Mouse (Mus musculus): ENCODE measurements around the gene Ptprt. TPM values are rescaled to one million over a fixed set of nuclear protein-coding genes. Genes with fewer than 3 reads are reported as not detected.
A peak's percentile ranks its signal among the peaks of the same experiment; 100 is the strongest.
"Not testable (repeated sequence)": the region's sequence is repeated elsewhere in the genome, so short reads cannot be mapped to it uniquely, and the experiment has no call there.

The Ptprt gene
- polyA plus RNA-seq, 1 experiment from 2014 or later = 4.6 TPM

DNA sequence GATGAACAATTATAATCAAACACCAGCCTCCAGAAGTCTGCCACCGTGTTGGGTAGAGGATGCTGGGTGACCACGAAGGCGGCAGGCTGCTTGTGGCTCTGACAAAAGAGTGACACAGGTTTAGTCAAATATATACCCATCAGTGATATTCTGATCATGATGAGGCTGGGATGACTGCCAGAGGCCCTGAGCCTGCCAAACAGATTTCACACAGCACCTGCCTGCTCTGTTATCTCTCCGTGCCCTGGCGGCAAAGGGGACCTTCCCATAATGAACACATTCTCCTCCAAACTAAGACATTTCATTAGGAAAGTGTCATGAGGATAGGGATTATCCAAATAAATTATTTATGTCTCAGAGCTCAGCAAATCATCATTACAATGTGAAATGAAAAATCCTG is 1113.6 kb downstream of the Ptprt start:
- Histone ChIP-seq H3K4me3 (ENCODE audit: low read length) (no peak overlapping the region), H3K27me3 (ENCODE audit: control insufficient read depth, insufficient read depth, low read length) (no peaks in the 10 kb centered on the region), H3K4me1 (ENCODE audit: control insufficient read depth, insufficient read depth, low read length) (no peaks in the 10 kb centered on the region), H3K4me2 (replicated peaks; ENCODE audit: low read depth, low read length) (no peak overlapping the region), H3K36me3 (ENCODE audit: control insufficient read depth, insufficient read depth, low read length) (no peaks in the 10 kb centered on the region), H3K9ac (ENCODE audit: low read depth, low read length) (no peak overlapping the region), H3K9me3 (ENCODE audit: control insufficient read depth, low read length) (no peaks in the 10 kb centered on the region), H3K27ac (ENCODE audit: low read depth, low read length) (no peak overlapping the region)
- 90% methylated on average over 5 of the region's 5 CpGs for WGBS
- ATAC-seq (ENCODE audit: low FRiP score, low TSS enrichment) = no peak

DNA sequence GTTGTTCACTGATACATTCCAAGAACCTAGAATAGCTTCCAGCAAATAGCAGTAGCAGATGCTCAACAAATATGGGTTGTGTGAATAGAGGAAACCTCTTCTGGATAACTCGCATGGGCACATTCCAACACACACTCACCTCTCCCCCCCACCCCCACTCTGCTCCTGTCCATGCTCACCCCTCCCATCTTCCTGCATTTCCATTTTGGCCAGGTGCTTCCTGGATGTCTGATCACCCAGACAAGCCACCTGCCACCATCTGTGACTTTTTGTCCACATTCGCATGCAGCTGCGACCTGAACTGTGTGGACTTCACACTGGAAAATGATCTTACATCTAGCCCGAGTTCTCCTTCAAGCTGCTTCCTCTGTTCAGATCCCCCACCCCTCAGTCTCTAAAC is 1115.5 kb downstream of the Ptprt start:
- Histone ChIP-seq H3K9me3 (ENCODE audit: control insufficient read depth, low read length) (no peaks in the 10 kb centered on the region), H3K9ac (ENCODE audit: low read depth, low read length) (no peak overlapping the region), H3K4me1 (ENCODE audit: control insufficient read depth, insufficient read depth, low read length) (no peaks in the 10 kb centered on the region), H3K4me3 (ENCODE audit: low read length) (no peak overlapping the region), H3K27ac (ENCODE audit: low read depth, low read length) (no peak overlapping the region), H3K36me3 (ENCODE audit: control insufficient read depth, insufficient read depth, low read length) (no peaks in the 10 kb centered on the region), H3K27me3 (ENCODE audit: control insufficient read depth, insufficient read depth, low read length) (no peaks in the 10 kb centered on the region), H3K4me2 (replicated peaks; ENCODE audit: low read depth, low read length) (no peak overlapping the region)
- no peak for ATAC-seq (ENCODE audit: low FRiP score, low TSS enrichment)
- 67% methylated on average over 4 of the region's 4 CpGs for WGBS

DNA sequence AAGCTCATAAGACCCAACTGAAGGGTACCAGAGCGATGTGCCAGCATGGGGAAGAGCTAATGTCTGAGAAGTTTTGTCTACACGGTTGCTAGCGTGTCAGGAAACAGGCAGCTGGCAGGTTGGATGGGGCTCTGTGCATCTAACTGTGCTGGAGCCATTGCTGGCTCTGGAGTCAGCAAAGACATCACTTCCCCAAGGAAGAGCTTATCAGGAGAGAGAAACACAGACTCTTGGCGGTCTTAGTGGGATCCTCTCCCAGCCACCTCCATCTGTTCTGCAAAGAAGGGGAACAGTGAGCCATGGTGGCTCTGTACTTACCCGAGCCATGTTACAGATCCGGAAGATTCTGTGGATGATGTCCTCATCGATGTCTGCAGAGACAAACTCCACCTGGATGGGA is 1126.8 kb downstream of the Ptprt start:
- Histone ChIP-seq H3K27me3 (ENCODE audit: control insufficient read depth, insufficient read depth, low read length) (no peaks in the 10 kb centered on the region), H3K4me2 (replicated peaks; ENCODE audit: low read depth, low read length) (no peak overlapping the region), H3K4me3 (ENCODE audit: low read length) (no peak overlapping the region), H3K9ac (ENCODE audit: low read depth, low read length) (no peak overlapping the region), H3K27ac (ENCODE audit: low read depth, low read length) (no peak overlapping the region), H3K9me3 (ENCODE audit: control insufficient read depth, low read length) (no peaks in the 10 kb centered on the region), H3K36me3 (ENCODE audit: control insufficient read depth, insufficient read depth, low read length) (no peaks in the 10 kb centered on the region), H3K4me1 (ENCODE audit: control insufficient read depth, insufficient read depth, low read length) (no peaks in the 10 kb centered on the region)
- ATAC-seq (ENCODE audit: low FRiP score, low TSS enrichment) = no peak
- whole genome bisulfite sequencing = 92% methylated on average over 7 of the region's 7 CpGs

DNA sequence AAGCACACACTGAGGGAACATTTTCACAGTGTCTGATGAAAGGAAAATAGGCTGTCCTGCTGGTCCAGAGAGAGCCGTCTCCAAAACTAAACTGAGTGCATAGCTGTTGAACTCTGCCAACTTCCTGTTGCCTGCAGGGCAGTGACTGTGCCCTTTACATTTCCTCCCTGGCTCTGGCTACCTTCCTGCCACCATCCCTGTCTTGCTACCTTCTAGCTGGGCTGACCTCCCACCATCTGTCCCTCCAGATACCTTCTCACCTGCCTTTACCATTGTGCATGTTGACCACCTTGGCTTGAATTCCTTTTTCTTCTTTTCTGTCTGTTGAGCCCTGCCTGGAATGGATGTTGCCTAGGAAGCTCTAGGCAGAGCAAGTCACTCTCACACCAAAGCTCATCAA is 1133.8 kb downstream of the Ptprt start:
- no peaks in the 10 kb centered on the region for H3K27me3 ChIP-seq (ENCODE audit: control insufficient read depth, insufficient read depth, low read length)
- no peaks in the 10 kb centered on the region for H3K4me1 ChIP-seq (ENCODE audit: control insufficient read depth, insufficient read depth, low read length)
- H3K4me3 ChIP-seq (ENCODE audit: low read length) = no peak overlapping the region
- no peak overlapping the region for H3K9ac ChIP-seq (ENCODE audit: low read depth, low read length)
- H3K9me3 ChIP-seq (ENCODE audit: control insufficient read depth, low read length) = no peaks in the 10 kb centered on the region
- 70% methylated on average over 1 of the region's 1 CpGs for WGBS
- no peak overlapping the region for H3K4me2 ChIP-seq (replicated peaks; ENCODE audit: low read depth, low read length)
- ATAC-seq (ENCODE audit: low FRiP score, low TSS enrichment) = no peak
- H3K36me3 ChIP-seq (ENCODE audit: control insufficient read depth, insufficient read depth, low read length) = no peaks in the 10 kb centered on the region
- no peak overlapping the region for H3K27ac ChIP-seq (ENCODE audit: low read depth, low read length)

DNA sequence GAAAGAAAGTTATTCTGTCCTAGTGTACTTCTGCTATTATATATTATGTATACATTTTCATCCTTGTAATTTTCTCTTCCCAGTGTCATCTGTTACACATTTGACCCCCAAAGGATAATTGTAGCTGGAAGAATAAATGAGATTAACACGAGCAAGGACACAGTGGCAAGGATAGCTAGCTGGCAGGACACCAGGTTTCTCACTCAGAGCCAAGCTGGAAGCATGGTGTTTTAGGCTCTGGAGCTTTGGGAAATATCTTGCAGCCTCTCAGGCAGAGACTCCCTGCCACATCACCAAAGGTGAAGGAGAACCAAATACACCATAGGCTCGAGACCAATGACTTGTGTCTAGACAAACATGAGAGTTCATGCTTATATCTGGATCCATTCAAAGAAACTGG is 1141.3 kb downstream of the Ptprt start:
- Histone ChIP-seq H3K36me3 (ENCODE audit: control insufficient read depth, insufficient read depth, low read length) (no peaks in the 10 kb centered on the region), H3K4me2 (replicated peaks; ENCODE audit: low read depth, low read length) (no peak overlapping the region), H3K4me1 (ENCODE audit: control insufficient read depth, insufficient read depth, low read length) (no peaks in the 10 kb centered on the region), H3K27me3 (ENCODE audit: control insufficient read depth, insufficient read depth, low read length) (no peaks in the 10 kb centered on the region), H3K27ac (ENCODE audit: low read depth, low read length) (no peak overlapping the region), H3K9me3 (ENCODE audit: control insufficient read depth, low read length) (no peaks in the 10 kb centered on the region), H3K4me3 (ENCODE audit: low read length) (no peak overlapping the region), H3K9ac (ENCODE audit: low read depth, low read length) (no peak overlapping the region)
- no peak for ATAC-seq (ENCODE audit: low FRiP score, low TSS enrichment)
- 76% methylated on average over 2 of the region's 2 CpGs for WGBS

DNA sequence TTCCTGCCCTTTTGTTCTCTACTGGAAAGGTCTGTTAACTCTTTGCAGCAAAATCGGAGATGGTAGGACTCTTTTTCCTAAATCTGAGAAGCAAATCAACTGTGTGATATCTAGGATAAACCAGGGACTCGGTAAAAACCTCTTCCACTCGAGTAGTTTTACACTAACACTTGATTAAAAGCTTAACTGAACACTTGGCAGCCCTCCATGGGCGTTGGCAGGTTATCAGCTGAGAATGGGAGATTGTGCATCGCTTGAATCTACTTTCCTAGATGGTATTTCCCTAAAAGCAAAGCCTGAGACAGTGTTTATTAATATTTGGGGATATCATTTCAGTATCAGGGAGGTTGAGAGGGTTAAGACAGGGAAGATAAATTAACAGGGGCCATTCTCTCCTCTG is 1144.0 kb downstream of the Ptprt start:
- Histone ChIP-seq H3K9ac (ENCODE audit: low read depth, low read length) (no peak overlapping the region), H3K4me3 (ENCODE audit: low read length) (no peak overlapping the region), H3K4me1 (ENCODE audit: control insufficient read depth, insufficient read depth, low read length) (no peaks in the 10 kb centered on the region), H3K9me3 (ENCODE audit: control insufficient read depth, low read length) (no peaks in the 10 kb centered on the region), H3K27ac (ENCODE audit: low read depth, low read length) (no peak overlapping the region), H3K4me2 (replicated peaks; ENCODE audit: low read depth, low read length) (no peak overlapping the region), H3K36me3 (ENCODE audit: control insufficient read depth, insufficient read depth, low read length) (no peaks in the 10 kb centered on the region), H3K27me3 (ENCODE audit: control insufficient read depth, insufficient read depth, low read length) (no peaks in the 10 kb centered on the region)
- ATAC-seq (ENCODE audit: low FRiP score, low TSS enrichment) = no peak
- WGBS = 60% methylated on average over 5 of the region's 5 CpGs

DNA sequence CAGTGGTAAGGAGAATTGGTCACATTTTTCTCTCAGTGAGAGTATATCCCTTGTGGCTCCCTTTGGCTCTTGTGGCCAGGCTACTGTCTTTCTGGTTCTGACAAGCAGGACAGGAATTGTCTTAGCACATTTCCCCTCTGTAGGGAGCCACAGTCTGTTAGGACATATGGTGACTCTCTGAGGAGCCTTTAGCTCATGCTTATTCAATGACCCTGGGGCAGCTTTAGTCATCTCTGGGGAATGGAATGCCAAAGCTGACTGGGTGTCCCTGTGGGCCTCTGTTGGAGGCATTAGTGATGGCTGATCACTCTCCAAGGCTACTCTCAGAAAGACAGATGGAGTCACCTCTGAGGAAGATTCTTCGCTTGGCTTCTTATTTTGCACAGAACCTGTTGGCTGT is 1147.7 kb downstream of the Ptprt start:
- Histone ChIP-seq H3K4me2 (replicated peaks; ENCODE audit: low read depth, low read length) (no peak overlapping the region), H3K36me3 (ENCODE audit: control insufficient read depth, insufficient read depth, low read length) (no peaks in the 10 kb centered on the region), H3K27me3 (ENCODE audit: control insufficient read depth, insufficient read depth, low read length) (no peaks in the 10 kb centered on the region), H3K4me1 (ENCODE audit: control insufficient read depth, insufficient read depth, low read length) (no peaks in the 10 kb centered on the region), H3K9ac (ENCODE audit: low read depth, low read length) (no peak overlapping the region), H3K27ac (ENCODE audit: low read depth, low read length) (no peak overlapping the region), H3K9me3 (ENCODE audit: control insufficient read depth, low read length) (no peaks in the 10 kb centered on the region), H3K4me3 (ENCODE audit: low read length) (no peak overlapping the region)
- WGBS = 89% methylated on average over 1 of the region's 1 CpGs
- ATAC-seq (ENCODE audit: low FRiP score, low TSS enrichment) = no peak

DNA sequence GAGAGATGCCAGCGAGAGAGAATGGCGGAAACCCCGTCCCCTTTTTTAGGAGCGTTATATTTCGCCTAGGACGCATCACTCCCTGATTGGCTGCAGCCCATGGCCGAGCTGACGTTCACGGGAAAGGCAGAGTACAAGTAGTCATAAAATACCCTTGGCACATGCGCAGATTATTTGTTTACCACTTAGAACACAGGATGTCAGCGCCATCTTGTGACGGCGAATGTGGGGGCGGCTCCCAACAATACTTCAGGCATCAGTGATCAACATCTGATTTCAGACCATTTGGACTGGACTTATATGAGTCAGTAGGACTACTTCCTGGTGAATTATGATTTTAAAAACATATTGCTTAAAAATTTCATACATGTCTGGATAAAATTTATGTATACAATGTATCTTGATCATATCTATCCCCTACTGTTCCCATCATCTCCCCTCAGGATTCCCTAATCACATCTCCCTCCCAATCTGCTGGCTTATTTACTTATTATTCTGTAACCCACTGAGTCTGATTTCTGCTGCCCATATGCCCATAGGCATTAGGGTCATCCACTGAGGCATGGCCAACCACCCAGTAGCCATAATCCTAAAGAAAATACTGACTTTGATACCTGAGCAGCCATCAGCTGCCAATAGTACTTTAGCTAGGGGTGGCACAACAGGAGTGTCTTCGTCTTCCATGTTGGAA is 1148.9 kb downstream of the Ptprt start:
- 27% methylated on average over 5 of the region's 15 CpGs for WGBS
- not testable (repeated sequence) for H3K27me3 ChIP-seq (ENCODE audit: control insufficient read depth, insufficient read depth, low read length); H3K27ac ChIP-seq (ENCODE audit: low read depth, low read length); H3K4me3 ChIP-seq (ENCODE audit: low read length); H3K4me2 ChIP-seq (replicated peaks; ENCODE audit: low read depth, low read length); H3K4me1 ChIP-seq (ENCODE audit: control insufficient read depth, insufficient read depth, low read length); H3K9ac ChIP-seq (ENCODE audit: low read depth, low read length); H3K36me3 ChIP-seq (ENCODE audit: control insufficient read depth, insufficient read depth, low read length); H3K9me3 ChIP-seq (ENCODE audit: control insufficient read depth, low read length)
- peak; percentile 81 for ATAC-seq (ENCODE audit: low FRiP score, low TSS enrichment)

DNA sequence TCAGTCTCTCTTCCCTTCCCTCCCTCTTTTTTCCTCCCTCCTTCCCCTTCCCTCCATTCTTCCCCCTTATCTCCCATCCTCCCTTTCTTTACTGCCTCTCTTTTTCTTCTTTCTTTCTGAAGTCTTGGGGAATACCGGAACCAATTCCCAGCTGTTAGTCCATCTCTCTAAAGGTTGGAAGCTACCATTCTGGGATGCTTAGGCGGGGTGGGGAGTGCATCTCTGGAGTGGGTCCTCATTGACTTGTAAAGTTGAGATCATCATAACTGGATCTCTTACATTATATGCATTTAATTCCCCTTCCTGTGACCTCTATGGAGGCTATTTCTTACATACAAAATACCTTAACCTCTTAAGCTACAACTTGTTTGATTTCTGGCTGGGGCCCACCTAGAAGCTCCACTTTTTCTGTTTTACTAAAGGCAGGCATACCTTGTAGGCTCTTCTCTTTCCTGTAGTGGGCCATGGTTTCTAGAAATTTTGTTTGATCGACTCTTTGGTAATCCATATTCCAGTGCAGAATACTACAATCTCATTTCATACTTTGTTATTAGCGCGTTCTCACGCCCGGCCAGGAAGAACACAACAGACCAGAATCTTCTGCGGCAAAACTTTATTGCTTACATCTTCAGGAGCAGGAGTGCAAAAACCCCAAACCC is 1149.7 kb downstream of the Ptprt start:
- Histone ChIP-seq H3K4me3 (ENCODE audit: low read length) (peak overlapping the region; percentile 50), H3K9ac (ENCODE audit: low read depth, low read length) (peak overlapping the region; percentile 59), H3K9me3 (ENCODE audit: control insufficient read depth, low read length) (no peaks in the 10 kb centered on the region), H3K4me1 (ENCODE audit: control insufficient read depth, insufficient read depth, low read length) (no peaks in the 10 kb centered on the region), H3K4me2 (replicated peaks; ENCODE audit: low read depth, low read length) (peak overlapping the region; percentile 65), H3K27ac (ENCODE audit: low read depth, low read length) (no peak overlapping the region), H3K27me3 (ENCODE audit: control insufficient read depth, insufficient read depth, low read length) (no peaks in the 10 kb centered on the region), H3K36me3 (ENCODE audit: control insufficient read depth, insufficient read depth, low read length) (no peaks in the 10 kb centered on the region)
- peak; percentile 42; the same call in 1 of the 2 replicates for ATAC-seq (ENCODE audit: low FRiP score, low TSS enrichment)
- WGBS = 22% methylated on average over 8 of the region's 8 CpGs

Measured in kidney, embryonic 14.5 days (tissue).